Mouse (Mus musculus): ENCODE data around the gene Vmn1r42. TPM values are rescaled to one million over a fixed set of nuclear protein-coding genes. Genes with fewer than 3 reads are reported as not detected.

Vmn1r42 gene
- polyA plus RNA-seq, 1 experiment from 2014 or later = not detected

Other genes starting within 250 kb of the Vmn1r42 start
- gene Txnrd3, start 232.4 kb downstream of the Vmn1r42 start, polyA plus RNA-seq (2015; fragmentation: Nextera tagmentation; extraction: Ambion mirVana) = 2.6 and 2.8 TPM in 2 replicates
- not detected in 2 replicates for gene Vmn1r40, start 168.9 kb downstream of the Vmn1r42 start, polyA plus RNA-seq (2015; fragmentation: Nextera tagmentation; extraction: Ambion mirVana)
- not detected in 2 replicates for gene Vmn1r41, start 135.6 kb downstream of the Vmn1r42 start, polyA plus RNA-seq (2015; fragmentation: Nextera tagmentation; extraction: Ambion mirVana)
- gene Vmn1r43, start within 50 bp of the Vmn1r42 start, polyA plus RNA-seq (2015; fragmentation: Nextera tagmentation; extraction: Ambion mirVana) = 0.01 TPM in 1 of 2 replicates, not detected in the other
- not detected in 2 replicates for gene Vmn1r44, start 7.2 kb upstream of the Vmn1r42 start, polyA plus RNA-seq (2015; fragmentation: Nextera tagmentation; extraction: Ambion mirVana)
- gene Vmn1r45, start 64.2 kb upstream of the Vmn1r42 start, polyA plus RNA-seq (2015; fragmentation: Nextera tagmentation; extraction: Ambion mirVana) = not detected in 2 replicates
- not detected in 2 replicates for gene Vmn1r46, start 92.9 kb upstream of the Vmn1r42 start, polyA plus RNA-seq (2015; fragmentation: Nextera tagmentation; extraction: Ambion mirVana)
- not detected in 2 replicates for gene Vmn1r47, start 139.7 kb upstream of the Vmn1r42 start, polyA plus RNA-seq (2015; fragmentation: Nextera tagmentation; extraction: Ambion mirVana)
- not detected in 2 replicates for gene Vmn1r48, start 160.4 kb upstream of the Vmn1r42 start, polyA plus RNA-seq (2015; fragmentation: Nextera tagmentation; extraction: Ambion mirVana)
- gene Vmn1r49, start 202.1 kb upstream of the Vmn1r42 start, polyA plus RNA-seq (2015; fragmentation: Nextera tagmentation; extraction: Ambion mirVana) = not detected in 2 replicates
- not detected in 2 replicates for gene Vmn1r50, start 225.0 kb upstream of the Vmn1r42 start, polyA plus RNA-seq (2015; fragmentation: Nextera tagmentation; extraction: Ambion mirVana)
- not detected in 2 replicates for gene Vmn1r51, start 246.2 kb upstream of the Vmn1r42 start, polyA plus RNA-seq (2015; fragmentation: Nextera tagmentation; extraction: Ambion mirVana)